Mouse (Mus musculus) adrenal gland, adult 8-10 months (tissue): Measurements from ENCODE around the gene Gstm6. TPM values are rescaled to one million over a fixed set of nuclear protein-coding genes. Genes with fewer than 3 reads are reported as not detected.
"Not testable (repeated sequence)": the region's sequence is repeated elsewhere in the genome, so short reads cannot be mapped to it uniquely, and the experiment has no call there.

ENCODE experiments used
- DNase-seq: peaks from one replicate; pipeline ENCODE4 v3.0.0; 2022
- total RNA-seq, 4 experiments: library from RNA; stranded (reverse); gene quantifications; 2 replicates each; pipeline ENCODE4 v1.2.4; 2022

Gene Gstm6
- 10 to 100 TPM in 1 of 4 experiments, 1 to 10 TPM in 3; 5.9 to 10.0 (median 6.9) TPM for total RNA-seq

GRCm38 (mm10) chr3:107943239-107943990, at the start of gene Gstm6:
Gene Gstm6, minus strand, starts transcription at chr3:107943749.
- DNase-seq = no peak

GRCm38 (mm10) chr3:107986041-107986562, 42.6 kb upstream of the Gstm6 start, which contains the start of gene Gstm2:
Gene Gstm2, minus strand, starts transcription at chr3:107986453.
- DNase-seq = peak; percentile 63

GRCm38 (mm10) chr3:107985141-107985540, 41.6 kb upstream of the Gstm6 start:
- DNase-seq = not testable (repeated sequence)

GRCm38 (mm10) chr3:107984471-107984870, 40.9 kb upstream of the Gstm6 start:
- DNase-seq = peak; percentile 48

- DNase-seq = no peak
These were observed 40.2 kb upstream of the Gstm6 start for GRCm38 (mm10) chr3:107983771-107984170.

- DNase-seq = no peak
These were observed 39.2 kb upstream of the Gstm6 start for GRCm38 (mm10) chr3:107982726-107983125.

- DNase-seq = no peak
These were observed 37.7 kb upstream of the Gstm6 start for GRCm38 (mm10) chr3:107981261-107981660.

- DNase-seq = no peak
These were observed 34.1 kb upstream of the Gstm6 start for GRCm38 (mm10) chr3:107977691-107978090.

GRCm38 (mm10) chr3:107974237-107974636, 30.7 kb upstream of the Gstm6 start:
- DNase-seq = no peak

GRCm38 (mm10) chr3:107972070-107972469, 28.5 kb upstream of the Gstm6 start:
- DNase-seq = no peak

DNA sequence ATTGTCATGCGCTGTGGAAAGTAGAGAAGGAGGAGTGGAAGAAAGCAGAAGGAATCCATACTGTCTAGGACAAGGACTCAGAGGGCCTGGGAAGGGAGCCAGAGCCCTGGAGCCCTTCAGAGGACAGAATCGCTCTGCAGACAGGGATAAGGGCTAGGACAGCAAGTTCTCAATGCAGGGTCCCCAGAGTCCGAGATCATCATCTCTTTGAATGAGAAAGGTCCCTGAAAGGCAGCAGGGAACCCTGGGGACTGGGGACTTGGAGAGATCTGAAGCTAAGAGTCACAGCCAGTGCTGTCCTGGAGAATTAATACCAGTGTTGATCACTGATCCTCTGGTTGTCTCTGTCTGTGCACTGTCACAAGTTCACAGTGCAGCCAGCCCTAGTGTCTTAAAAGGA, 27.6 kb upstream of the Gstm6 start:
- DNase-seq = not testable (repeated sequence)

GRCm38 (mm10) chr3:107968724-107969395, 25.3 kb upstream of the Gstm6 start, which contains the start of gene Gstm3:
Gene Gstm3, minus strand, starts transcription at chr3:107969283.
- peak; percentile 40 for DNase-seq

DNA sequence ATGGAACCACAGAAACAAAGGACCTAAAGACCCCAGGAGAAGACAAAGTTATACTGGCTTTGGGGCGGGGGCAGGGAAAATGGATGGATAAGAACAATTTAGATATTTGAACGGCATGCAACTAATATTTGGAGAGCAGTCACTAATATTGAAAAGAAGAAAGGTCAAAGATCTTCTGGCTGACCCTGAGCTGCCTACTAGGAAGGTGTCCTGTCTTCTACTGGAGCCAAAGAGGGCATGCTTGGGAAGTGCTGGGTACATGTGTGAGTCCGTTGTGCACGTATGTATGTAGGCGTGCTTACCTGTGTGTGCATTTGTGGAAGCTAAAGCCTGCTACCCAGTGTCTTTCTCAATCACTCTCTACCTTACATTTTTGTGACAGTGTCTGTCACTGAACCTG, 23.1 kb upstream of the Gstm6 start:
- no peak for DNase-seq

DNA sequence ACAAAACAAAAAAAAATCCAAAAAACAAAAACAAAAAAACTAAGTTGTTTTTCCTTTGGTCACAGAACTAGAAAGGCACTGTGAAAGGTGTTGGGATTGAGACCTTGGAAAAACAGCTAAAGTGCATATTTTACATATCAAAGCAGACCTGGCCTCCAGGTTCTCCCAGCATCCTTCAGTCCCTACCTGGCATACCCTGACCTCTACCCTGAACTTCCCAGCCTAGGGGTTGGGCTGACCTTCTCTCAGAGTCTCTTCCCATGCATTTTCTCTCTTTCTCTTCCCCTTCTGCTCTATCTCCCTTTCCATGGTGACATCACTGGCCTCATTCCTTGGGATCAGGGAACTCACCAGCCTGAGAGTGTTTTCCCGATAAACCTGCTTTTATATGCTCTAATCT, 22.0 kb upstream of the Gstm6 start:
- no peak for DNase-seq

- no peak for DNase-seq
These were observed 21.2 kb upstream of the Gstm6 start for GRCm38 (mm10) chr3:107964656-107965308.

- DNase-seq = no peak
These were observed 20.5 kb upstream of the Gstm6 start for GRCm38 (mm10) chr3:107964026-107964425.

- not testable (repeated sequence) for DNase-seq
These were observed 11.7 kb upstream of the Gstm6 start for GRCm38 (mm10) chr3:107955260-107955659.

GRCm38 (mm10) chr3:107953906-107954305, 10.4 kb upstream of the Gstm6 start:
- DNase-seq = peak; percentile 75

DNA sequence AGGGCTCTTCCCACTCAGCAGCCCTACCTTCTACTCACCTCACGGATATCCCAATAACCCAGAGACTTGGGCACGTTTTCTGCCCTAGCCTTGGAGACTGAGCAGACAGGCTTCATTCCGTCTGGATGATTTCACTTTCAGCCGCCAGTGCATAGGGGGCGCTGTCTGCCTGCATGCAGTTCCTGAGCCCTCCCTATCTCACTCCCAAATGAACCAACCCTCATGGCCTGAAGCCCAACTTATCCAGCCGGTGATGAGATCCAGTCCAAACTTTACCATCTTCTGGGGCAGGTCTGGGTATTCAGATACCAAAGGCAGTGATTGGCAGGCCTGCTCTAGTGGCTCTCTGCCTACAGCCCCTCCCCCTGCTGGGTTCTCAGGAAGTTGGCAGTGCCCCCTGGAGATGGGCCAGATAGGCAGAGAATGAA, 9.8 kb upstream of the Gstm6 start:
- DNase-seq = peak; percentile 84

DNA sequence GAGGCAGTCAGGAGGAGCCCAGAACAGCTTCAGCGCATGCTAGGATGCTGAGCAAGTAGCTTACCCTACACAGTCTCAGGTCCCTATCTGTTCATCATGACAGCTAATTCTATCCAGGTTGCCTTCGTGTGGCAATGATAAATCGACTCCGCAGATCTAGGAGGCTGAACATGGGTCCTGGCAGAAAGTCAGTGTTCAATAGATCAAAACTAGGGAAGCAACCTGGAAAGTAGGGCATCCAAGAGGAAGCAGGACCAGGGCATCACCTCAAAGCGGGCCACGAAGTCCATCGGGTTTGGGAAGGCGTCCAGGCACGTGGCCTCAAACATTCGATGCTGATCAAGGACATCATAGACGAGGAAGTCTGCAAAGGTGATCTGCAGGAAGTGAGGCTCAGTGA, 7.0 kb upstream of the Gstm6 start:
- DNase-seq = no peak

DNA sequence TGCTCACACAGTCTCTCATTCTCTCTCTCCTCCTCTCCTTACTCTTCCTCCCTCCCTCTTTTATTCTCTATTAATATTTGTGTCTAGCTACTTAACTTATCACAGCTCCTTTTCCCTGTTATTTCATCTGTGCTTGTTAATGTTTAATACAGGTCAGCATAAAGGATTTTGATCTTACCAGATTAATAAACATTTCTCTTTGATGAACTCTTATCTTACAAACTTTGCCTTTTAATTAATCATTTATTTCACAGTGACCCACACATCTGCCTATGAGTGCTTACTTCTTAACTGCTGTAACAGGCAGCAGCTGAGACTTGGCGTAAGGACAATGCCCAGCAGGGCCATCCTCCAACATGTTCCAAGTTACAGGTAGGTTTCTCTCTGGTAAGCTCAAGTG, 5.9 kb upstream of the Gstm6 start:
- DNase-seq = not testable (repeated sequence)

- no peak for DNase-seq
These were observed 2.2 kb upstream of the Gstm6 start for GRCm38 (mm10) chr3:107945729-107946128.

- no peak for DNase-seq
These were observed 2.3 kb downstream of the Gstm6 start for GRCm38 (mm10) chr3:107941261-107941660.
